Mouse (Mus musculus) left cerebral cortex, adult 2 months (tissue): ENCODE data around the gene Xpc. TPM values are rescaled to one million over a fixed set of nuclear protein-coding genes. Genes with fewer than 3 reads are reported as not detected.

Experiments
- DNase-seq, 2 experiments: peaks; one replicate each; pipeline ENCODE4 v3.0.0; 2021 to 2022; ENCODE audit warnings: low spot score in 2 of 2, mixed read lengths in 1 of 2; ENCODE audit errors: extremely low spot score in 1 of 2
- H3K27ac ChIP-seq: fragments of 200-600 bp; 2 replicates; pipeline ENCODE4 v1.8.1; 2022
- H3K4me3 ChIP-seq: fragments of 200-600 bp; 2 replicates; pipeline ENCODE4 v1.8.1; 2022
- CTCF ChIP-seq: fragments of 200-600 bp; IDR thresholded peaks from 2 replicates; pipeline ENCODE4 v1.8.1; 2022; ENCODE audit warnings: antibody characterized with exemption, mild to moderate bottlenecking, moderate library complexity
- intact Hi-C: fragments of 180-260 bp; cut with DNase I; formaldehyde crosslinking; loops from one replicate; pipeline ENCODE4 v1.15.1; 2025
- long read RNA-seq, 2 experiments: library from polyadenylated mRNA; stranded (forward); transcript quantifications; one replicate each; pipeline ENCODE4 v2.0.0; 2021; ENCODE audit warnings: borderline mapping rate in 2 of 2
- total RNA-seq, 2 experiments: library from RNA; stranded (reverse); gene quantifications; 2 replicates each; pipeline ENCODE4 v1.2.3; 2021

Xpc gene
- 10 to 100 TPM; 12.9 to 13.2 TPM for total RNA-seq
- long read RNA-seq, experiment 1, transcript Xpc-201 (16 exons, 3,634 nt): major isoform, 24 of 31 reads
- long read RNA-seq, experiment 1, partial matches to known transcripts: 3 of 31 reads
- long read RNA-seq, experiment 1, other reads (novel, unspliced or antisense): 4 of 31 reads
- long read RNA-seq, experiment 2, transcript Xpc-201 (16 exons, 3,634 nt): major isoform, 13 of 18 reads
- long read RNA-seq, experiment 2, partial matches to known transcripts: 2 of 18 reads
- long read RNA-seq, experiment 2, other reads (novel, unspliced or antisense): 3 of 18 reads

- intact Hi-C loops: loop anchor here (2.0 to 5.0 kb wide), 3 partner anchors 43 to 172 kb away; partner anchors contain the start of genes Chchd4 and Tmem43
- TF ChIP-seq CTCF: peak; percentile 1
- peak within 1 kb of the TSS; percentile 77 for H3K27ac ChIP-seq
- peak; percentile 98 to 99 for DNase-seq
- peak within 1 kb of the TSS; percentile 90 for H3K4me3 ChIP-seq
Observed at GRCm38 (mm10) chr6:91515545-91516449, at the start of gene Xpc, which contains the start of gene Lsm3. Xpc (minus strand) TSS chr6:91515888. Lsm3 (plus strand) TSS chr6:91515928.

GRCm38 (mm10) chr6:91563031-91563430 is 47.3 kb upstream of the Xpc start:
- DNase-seq: no peak
- no peak for TF ChIP-seq CTCF
- Histone ChIP-seq H3K4me3 (no peak overlapping the region), H3K27ac (no peak overlapping the region)
- intact Hi-C loops: no loop called here

- no peak overlapping the region for H3K4me3 ChIP-seq
- DNase-seq: no peak
- intact Hi-C loops: no loop called here
- TF ChIP-seq CTCF: no peak
- H3K27ac ChIP-seq: no peak overlapping the region
Observed at GRCm38 (mm10) chr6:91560186-91560585, 44.5 kb upstream of the Xpc start.

- DNase-seq: peak; percentile 23 to 55
- TF ChIP-seq CTCF: no peak
- intact Hi-C loops: no loop called here
- no peak overlapping the region for H3K27ac ChIP-seq
- no peak overlapping the region for H3K4me3 ChIP-seq
Observed at GRCm38 (mm10) chr6:91559371-91559770, 43.7 kb upstream of the Xpc start.

GRCm38 (mm10) chr6:91558565-91558964 is 42.9 kb upstream of the Xpc start:
- TF ChIP-seq CTCF: no peak
- intact Hi-C loops: no loop called here
- DNase-seq: no peak
- Histone ChIP-seq H3K27ac (no peak overlapping the region), H3K4me3 (no peak overlapping the region)

- no peak for TF ChIP-seq CTCF
- intact Hi-C loops: no loop called here
- Histone ChIP-seq H3K27ac (no peak overlapping the region), H3K4me3 (no peak overlapping the region)
- no peak for DNase-seq
Observed at GRCm38 (mm10) chr6:91552693-91553092, 37.0 kb upstream of the Xpc start.

GRCm38 (mm10) chr6:91551671-91552070 is 36.0 kb upstream of the Xpc start:
- Histone ChIP-seq H3K27ac (no peak overlapping the region), H3K4me3 (no peak overlapping the region)
- intact Hi-C loops: no loop called here
- TF ChIP-seq CTCF: no peak
- no peak for DNase-seq

GRCm38 (mm10) chr6:91549621-91550020 is 33.9 kb upstream of the Xpc start:
- TF ChIP-seq CTCF: no peak
- intact Hi-C loops: no loop called here
- Histone ChIP-seq H3K27ac (no peak overlapping the region), H3K4me3 (no peak overlapping the region)
- DNase-seq: no peak

GRCm38 (mm10) chr6:91547313-91547712 is 31.6 kb upstream of the Xpc start:
- no peak for DNase-seq
- no peak for TF ChIP-seq CTCF
- intact Hi-C loops: no loop called here
- H3K27ac ChIP-seq: no peak overlapping the region
- no peak overlapping the region for H3K4me3 ChIP-seq

- intact Hi-C loops: no loop called here
- no peak overlapping the region for H3K4me3 ChIP-seq
- no peak for DNase-seq
- TF ChIP-seq CTCF: no peak
- no peak overlapping the region for H3K27ac ChIP-seq
Observed at GRCm38 (mm10) chr6:91546241-91546884, 30.7 kb upstream of the Xpc start.

GRCm38 (mm10) chr6:91543056-91543455 is 27.4 kb upstream of the Xpc start:
- no peak for TF ChIP-seq CTCF
- Histone ChIP-seq H3K4me3 (no peak overlapping the region), H3K27ac (no peak overlapping the region)
- intact Hi-C loops: no loop called here
- no peak for DNase-seq

- TF ChIP-seq CTCF: no peak
- intact Hi-C loops: no loop called here
Observed at GRCm38 (mm10) chr6:91541276-91541675, 25.6 kb upstream of the Xpc start.

More at GRCm38 (mm10) chr6:91541276-91541675, 25.6 kb upstream of the Xpc start:
- Histone ChIP-seq H3K27ac (no peak overlapping the region), H3K4me3 (no peak overlapping the region)
- no peak for DNase-seq
